In genomic region chrX:134404584-134404955, GRCm38 (mm10) we compare ENCODE assay signal across 8 mouse cellular contexts. TPM values are rescaled to one million over a fixed set of nuclear protein-coding genes. Genes with fewer than 3 reads are reported as not detected.
DNase-seq lines count a peak whose midpoint lies in the region; ATAC-seq lines count a peak whose summit lies in the region.

No protein-coding gene starts in this region.

- no peak overlapping the region for H3K9ac ChIP-seq in kidney, embryonic 14.5 days (ENCODE audit: low read depth, low read length)
- peak overlapping the region; percentile 55 for H3K9ac ChIP-seq in forebrain, embryonic 14.5 days (ENCODE audit: low read length)
- H3K9ac ChIP-seq in limb, embryonic 12.5 days (replicated peaks), result 0 out of 2 replicates have a peak overlapping the region, but pooled peaks have one; percentile 18

- 32% methylated on average over 13 of the region's 14 CpGs for WGBS in kidney, embryonic 14.5 days
- WGBS in forebrain, embryonic 14.5 days, result 40% methylated on average over 12 of the region's 14 CpGs
- 36% methylated on average over 12 of the region's 14 CpGs for WGBS in limb, embryonic 12.5 days

- DNase-seq in kidney, adult 11 months, result no peak
- DNase-seq in embryo, embryonic 11 days, result peak; percentile 33
- DNase-seq in forebrain, embryonic 14.5 days (ENCODE audit: low spot score), result peak; percentile 55
- peak; percentile 34 for DNase-seq in retina, embryonic 14.5 days (ENCODE audit: low spot score)
- no peak for DNase-seq in thymus, postnatal 36 days

- no peaks in the 10 kb centered on the region for H3K9me3 ChIP-seq in kidney, embryonic 14.5 days (ENCODE audit: control insufficient read depth, low read length)
- no peaks in the 10 kb centered on the region for H3K9me3 ChIP-seq in forebrain, embryonic 14.5 days (replicated peaks; ENCODE audit: control insufficient read depth, low read length)
- no peaks in the 10 kb centered on the region for H3K9me3 ChIP-seq in limb, embryonic 12.5 days

- no peaks in the 10 kb centered on the region for H3K4me1 ChIP-seq in kidney, embryonic 14.5 days (ENCODE audit: control insufficient read depth, insufficient read depth, low read length)
- H3K4me1 ChIP-seq in forebrain, embryonic 14.5 days (ENCODE audit: control insufficient read depth, insufficient read depth, low read length), result no peaks in the 10 kb centered on the region
- H3K4me1 ChIP-seq in limb, embryonic 12.5 days (replicated peaks), result no peaks in the 10 kb centered on the region

- peak overlapping the region; percentile 33 for H3K4me3 ChIP-seq in kidney, embryonic 14.5 days (ENCODE audit: low read length)
- H3K4me3 ChIP-seq in forebrain, embryonic 14.5 days (ENCODE audit: low read depth, low read length), result peak overlapping the region; percentile 33
- H3K4me3 ChIP-seq in limb, embryonic 12.5 days (replicated peaks), result peak overlapping the region; percentile 33

- H3K27me3 ChIP-seq in kidney, embryonic 14.5 days (ENCODE audit: control insufficient read depth, insufficient read depth, low read length), result no peaks in the 10 kb centered on the region
- H3K27me3 ChIP-seq in forebrain, embryonic 14.5 days (replicated peaks; ENCODE audit: control insufficient read depth, insufficient read depth, low read length), result no peaks in the 10 kb centered on the region
- H3K27me3 ChIP-seq in limb, embryonic 12.5 days, result peaks cover 24% of the 10 kb centered on the region

- ATAC-seq in kidney, embryonic 14.5 days (ENCODE audit: low FRiP score, low TSS enrichment), result peak; percentile 39; the same call in 1 of the 2 replicates
- ATAC-seq in forebrain, embryonic 14.5 days, result peak; percentile 84
- peak; percentile 59; the same call in 1 of the 2 replicates for ATAC-seq in limb, embryonic 12.5 days (ENCODE audit: insufficient number of reproducible peaks, insufficient read depth, low FRiP score, low TSS enrichment, low read depth)
- ATAC-seq in megakaryocyte progenitor cell, adult 5-6 weeks (replicated peaks; ENCODE audit: poor library complexity), result no peak

- peak overlapping the region; percentile 39 for H3K4me2 ChIP-seq in kidney, embryonic 14.5 days (replicated peaks; ENCODE audit: low read depth, low read length)
- H3K4me2 ChIP-seq in forebrain, embryonic 14.5 days (ENCODE audit: low read length), result peak overlapping the region; percentile 52
- peak overlapping the region; percentile 54 for H3K4me2 ChIP-seq in limb, embryonic 12.5 days

- no peaks in the 10 kb centered on the region for H3K36me3 ChIP-seq in kidney, embryonic 14.5 days (ENCODE audit: control insufficient read depth, insufficient read depth, low read length)
- H3K36me3 ChIP-seq in forebrain, embryonic 14.5 days (ENCODE audit: control insufficient read depth, insufficient read depth, low read length), result no peaks in the 10 kb centered on the region
- H3K36me3 ChIP-seq in limb, embryonic 12.5 days, result no peaks in the 10 kb centered on the region

- H3K27ac ChIP-seq in kidney, embryonic 14.5 days (ENCODE audit: low read depth, low read length), result no peak overlapping the region
- peak overlapping the region; percentile 74 for H3K27ac ChIP-seq in forebrain, embryonic 14.5 days (ENCODE audit: low read depth, low read length)
- H3K27ac ChIP-seq in limb, embryonic 12.5 days, result no peak overlapping the region

RNA-seq across cellular contexts. Expression of gene Drp2, which starts 0.2 kb away (rescaled TPM):
- polyA plus RNA-seq in kidney, embryonic 14.5 days (2014; fragmentation: Nextera tagmentation; extraction: Ambion mirVana), result 1.0 and 1.1 TPM in 2 replicates
- 12.8 and 16.6 TPM in 2 replicates for polyA plus RNA-seq in forebrain, embryonic 14.5 days (2014; fragmentation: Nextera tagmentation; extraction: Ambion mirVana)
- 3.3 and 4.0 TPM in 2 replicates for polyA plus RNA-seq in limb, embryonic 12.5 days (2016; fragmentation: Nextera tagmentation; extraction: Ambion mirVana)
- total RNA-seq in megakaryocyte progenitor cell, adult 5-6 weeks (2015), result 0.10 and 0.57 TPM in 2 replicates
- total RNA-seq in megakaryocyte progenitor cell, adult 5-6 weeks (2017), result 0.27 TPM in 1 of 2 replicates, not detected in the other

Comparison
In these comparisons a context has a peak if more than half of its experiments do, and no peak if none do; other contexts are left out.
1. DNase-seq: peak in embryo, embryonic 11 days (single experiment), forebrain, embryonic 14.5 days (single experiment) and retina, embryonic 14.5 days (single experiment); none in kidney, adult 11 months (single experiment) and thymus, postnatal 36 days (0 of 2).
2. Peak in every context shown above with its lines, with median percentiles within 50 percentile points of each other: H3K4me2 ChIP-seq and H3K4me3 ChIP-seq.